Mouse (Mus musculus): ENCODE measurements around the gene Mrpl14.

GRCm38 (mm10) chr17:45689120-45689519, 3.0 kb downstream of the Mrpl14 start:
- TF ChIP-seq CTCF (IDR thresholded peaks at IDR 0.05; ENCODE audit: low read depth): no peak
- TF ChIP-seq EP300 (IDR thresholded peaks at IDR 0.05; ENCODE audit: low read depth): no peak
